Comparison of ENCODE assay signal across 18 mouse cellular contexts in the genomic region with DNA sequence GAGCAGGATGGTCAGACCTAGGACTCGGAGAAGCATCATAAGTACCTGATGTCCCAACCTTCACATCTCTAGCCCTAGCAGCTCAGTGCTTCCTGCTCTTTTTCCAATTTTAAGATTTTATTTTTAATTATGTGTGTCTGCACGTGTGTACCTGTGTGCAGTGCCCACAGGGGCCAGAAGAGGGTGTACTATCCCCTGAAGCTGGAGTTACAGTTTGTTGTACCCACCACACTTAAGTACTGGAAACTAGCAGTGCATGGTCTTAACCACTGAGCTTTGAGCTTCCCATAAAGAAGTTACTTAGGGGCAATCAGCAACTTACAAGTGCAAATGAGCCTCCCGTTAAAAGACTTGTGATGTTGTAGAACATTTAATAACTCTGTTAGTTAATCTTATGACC.
DNase-seq lines count a peak whose midpoint lies in the region; ATAC-seq and TF ChIP-seq lines count a peak whose summit lies in the region.
"Had no signal": no experiment of that assay in that cellular context is flagged by ENCODE, and none has a peak within 500 bp of the region (broad histone marks: within the 10 kb centered on the region; RNA-seq: fewer than 3 reads in every experiment).

No protein-coding gene starts in this region.

- WGBS in liver, embryonic 16.5 days (ENCODE audit: insufficient replicate concordance) = 57% methylated on average over 3 of the region's 3 CpGs

- ATAC-seq in liver, embryonic 16.5 days (ENCODE audit: low read depth) = no peak
- ATAC-seq: forebrain, embryonic 14.5 days had no signal

- H3K9ac ChIP-seq in liver, embryonic 16.5 days (ENCODE audit: low read depth, low read length) = no peak overlapping the region
- H3K9ac ChIP-seq: embryonic facial prominence, embryonic 12.5 days; kidney, embryonic 15.5 days; stomach, embryonic 15.5 days had no signal

- peaks cover 11% of the 10 kb centered on the region for H3K4me1 ChIP-seq in E14TG2a.4 (replicated peaks; ENCODE audit: low read depth, low read length)
- H3K4me1 ChIP-seq in liver, embryonic 16.5 days (ENCODE audit: control insufficient read depth, low read depth, low read length) = peaks cover 47% of the 10 kb centered on the region

- no peak overlapping the region for H3K4me3 ChIP-seq in E14TG2a.4 (replicated peaks; ENCODE audit: low read length)
- no peak overlapping the region for H3K4me3 ChIP-seq in liver, embryonic 16.5 days (ENCODE audit: low read depth, low read length)
- H3K4me3 ChIP-seq: embryonic facial prominence, embryonic 12.5 days; heart, embryonic 10.5 days; kidney, embryonic 15.5 days; stomach, embryonic 15.5 days had no signal

- DNase-seq in A20 (ENCODE audit: low read depth, low spot score) (peak; percentile 44), ZHBTc4 (ENCODE audit: low read depth, low spot score) (peak; percentile 51)
- DNase-seq in frontal cortex, postnatal 14 days (ENCODE audit: low spot score in 2 of 2) = no peak
- no peak for DNase-seq in retina, embryonic 14.5 days (ENCODE audit: low spot score)
- no peak for DNase-seq in kidney, adult 8-10 months
- DNase-seq: adrenal gland, postnatal 14 days; cerebellum, adult 9-11 months; heart, postnatal 10 days; lung, postnatal 10 days; midbrain, embryonic 14.5 days; right cerebral cortex, postnatal 25 days had no signal

- H3K4me2 ChIP-seq in liver, embryonic 16.5 days (ENCODE audit: low read depth, low read length) = peak overlapping the region; percentile 78
- H3K4me2 ChIP-seq: embryonic facial prominence, embryonic 12.5 days; kidney, embryonic 15.5 days; stomach, embryonic 15.5 days had no signal

- H3K9me3 ChIP-seq in E14TG2a.4 (ENCODE audit: low read length) = no peaks in the 10 kb centered on the region; the same call in 1 of the 2 replicates
- no peaks in the 10 kb centered on the region for H3K9me3 ChIP-seq in liver, embryonic 16.5 days (replicated peaks; ENCODE audit: control insufficient read depth, low read length)
- H3K9me3 ChIP-seq: embryonic facial prominence, embryonic 12.5 days; heart, embryonic 10.5 days; kidney, embryonic 15.5 days; stomach, embryonic 15.5 days had no signal

- H3K27ac ChIP-seq in liver, embryonic 16.5 days (ENCODE audit: low read length) = peak overlapping the region; percentile 77; the same call in 1 of the 2 replicates
- H3K27ac ChIP-seq: embryonic facial prominence, embryonic 12.5 days; kidney, embryonic 15.5 days; stomach, embryonic 15.5 days had no signal

- H3K27me3 ChIP-seq in E14TG2a.4 (ENCODE audit: insufficient read depth, low read length) = peaks cover 67% of the 10 kb centered on the region
- no peaks in the 10 kb centered on the region; the same call in 1 of the 2 replicates for H3K27me3 ChIP-seq in liver, embryonic 16.5 days (ENCODE audit: control insufficient read depth, insufficient read depth, low read depth, low read length)
- H3K27me3 ChIP-seq: embryonic facial prominence, embryonic 12.5 days; stomach, embryonic 15.5 days had no signal

- no peaks in the 10 kb centered on the region for H3K36me3 ChIP-seq in E14TG2a.4 (ENCODE audit: insufficient read depth, low read length)
- no peaks in the 10 kb centered on the region for H3K36me3 ChIP-seq in liver, embryonic 16.5 days (ENCODE audit: control insufficient read depth, insufficient read depth)
- H3K36me3 ChIP-seq: embryonic facial prominence, embryonic 12.5 days; heart, embryonic 10.5 days; kidney, embryonic 15.5 days; stomach, embryonic 15.5 days had no signal

- peak; percentile 58 for TF ChIP-seq CTCF in E14TG2a.4 (conservative IDR thresholded peaks at IDR 0.05; ENCODE audit: low read length)

Comparison
In these comparisons a context has a peak if more than half of its experiments do, and no peak if none do; other contexts are left out.
1. DNase-seq: peak in A20 (single experiment) and ZHBTc4 (single experiment); none in frontal cortex, postnatal 14 days (0 of 2), retina, embryonic 14.5 days (single experiment) and kidney, adult 8-10 months (0 of 2).